Mouse (Mus musculus) frontal cortex, adult (tissue): ENCODE data around the gene Rangrf.
"Not testable (repeated sequence)": the region's sequence is repeated elsewhere in the genome, so short reads cannot be mapped to it uniquely, and the experiment has no call there.

Experiments used
- ATAC-seq: cut with Nextera tagmentation; 2 replicates; pipeline ENCODE4 v1.9.2; 2017; ENCODE audit warnings: mild to moderate bottlenecking, moderate library complexity, mixed read lengths; ENCODE audit not compliant: low TSS enrichment

Gene Rangrf

GRCm38 (mm10) chr11:68979320-68979733 is 4.3 kb upstream of the Rangrf start:
- peak; percentile 78 for ATAC-seq

- no peak for ATAC-seq
These were observed 616 bp upstream of the Rangrf start for GRCm38 (mm10) chr11:68975601-68976000.

- ATAC-seq, result no peak
These were observed 930 bp downstream of the Rangrf start for GRCm38 (mm10) chr11:68974059-68974450.

GRCm38 (mm10) chr11:68973250-68974058 is 1.5 kb downstream of the Rangrf start:
- ATAC-seq, result peak; percentile 96

GRCm38 (mm10) chr11:68970232-68970631 is 4.8 kb downstream of the Rangrf start:
- no peak for ATAC-seq

GRCm38 (mm10) chr11:68968752-68969151 is 6.2 kb downstream of the Rangrf start:
- no peak for ATAC-seq

GRCm38 (mm10) chr11:68967337-68968282 is 7.4 kb downstream of the Rangrf start, which contains the start of gene Slc25a35:
Gene Slc25a35, plus strand, starts transcription at chr11:68968131.
- peak; percentile 98 for ATAC-seq

- no peak for ATAC-seq
These were observed 8.4 kb downstream of the Rangrf start for GRCm38 (mm10) chr11:68966554-68966953.

- ATAC-seq, result no peak
These were observed 9.1 kb downstream of the Rangrf start for GRCm38 (mm10) chr11:68965845-68966244.

GRCm38 (mm10) chr11:68965050-68965449 is 9.9 kb downstream of the Rangrf start:
- no peak for ATAC-seq

GRCm38 (mm10) chr11:68963405-68963804 is 11.6 kb downstream of the Rangrf start:
- no peak for ATAC-seq

- not testable (repeated sequence) for ATAC-seq
These were observed 12.8 kb downstream of the Rangrf start for GRCm38 (mm10) chr11:68962159-68962558.

GRCm38 (mm10) chr11:68961596-68961995 is 13.4 kb downstream of the Rangrf start:
- no peak; the same call in 1 of the 2 replicates for ATAC-seq

GRCm38 (mm10) chr11:68957971-68958370 is 17.0 kb downstream of the Rangrf start:
- no peak for ATAC-seq

- no peak for ATAC-seq
These were observed 17.7 kb downstream of the Rangrf start, which contains the start of gene Arhgef15 for GRCm38 (mm10) chr11:68957308-68957707. Gene Arhgef15, minus strand, starts transcription at chr11:68957480.

- ATAC-seq, result no peak
These were observed 18.3 kb downstream of the Rangrf start for GRCm38 (mm10) chr11:68956697-68957096.

- no peak for ATAC-seq
These were observed 18.9 kb downstream of the Rangrf start for GRCm38 (mm10) chr11:68956107-68956506.

- no peak for ATAC-seq
These were observed 19.5 kb downstream of the Rangrf start for GRCm38 (mm10) chr11:68955473-68955872.

GRCm38 (mm10) chr11:68954408-68954807 is 20.6 kb downstream of the Rangrf start:
- peak; percentile 47; the same call in 1 of the 2 replicates for ATAC-seq

GRCm38 (mm10) chr11:68953903-68954302 is 21.1 kb downstream of the Rangrf start:
- ATAC-seq, result no peak

- peak; percentile 74; the same call in 1 of the 2 replicates for ATAC-seq
These were observed 27.4 kb downstream of the Rangrf start for GRCm38 (mm10) chr11:68947542-68947993.

GRCm38 (mm10) chr11:68946806-68947440 is 28.1 kb downstream of the Rangrf start:
- ATAC-seq, result peak; percentile 86
